Mouse (Mus musculus): ENCODE data around the gene A430005L14Rik.

GRCm38 (mm10) chr4:153968063-153968462, 11.0 kb downstream of the A430005L14Rik start:
- TF ChIP-seq CTCF (IDR thresholded peaks at IDR 0.05; ENCODE audit: low read depth, low read length) (no peak), POLR2A (IDR thresholded peaks at IDR 0.05; ENCODE audit: extremely low read depth, insufficient read depth, low read length) (no peak)
